Mouse (Mus musculus) kidney, adult 2 months (tissue): Measurements from ENCODE around the gene Tmed5.

Experiments used
- CTCF ChIP-seq: fragments of 200-500 bp; conservative IDR thresholded peaks from 2 replicates; pipeline ENCODE4 v1.5.1; 2011; ENCODE audit warnings: low read depth, mild to moderate bottlenecking, control low read depth, low read length, moderate library complexity, mixed read lengths; ENCODE audit not compliant: insufficient read depth, insufficient read length
- POLR2A ChIP-seq: fragments of 200-500 bp; IDR thresholded peaks from one replicate; pipeline ENCODE4 v1.6.1; 2011; ENCODE audit warnings: low read depth, low read length, control low read depth

- no peak for TF ChIP-seq POLR2A
- TF ChIP-seq CTCF: no peak
Measured at GRCm38 (mm10) chr5:108060413-108060812, 72.0 kb downstream of the Tmed5 start.
